Mouse (Mus musculus): ENCODE measurements around the gene Myl4.

The Myl4 gene

GRCm38 (mm10) chr11:104578074-104578473, 27.6 kb downstream of the Myl4 start:
- Histone ChIP-seq H3K4me1 (replicated peaks; ENCODE audit: low read depth, low read length) (peaks cover 21% of the 10 kb centered on the region), H3K4me3 (replicated peaks; ENCODE audit: low read length) (no peak overlapping the region), H3K36me3 (ENCODE audit: insufficient read depth, low read length) (no peaks in the 10 kb centered on the region), H3K9me3 (ENCODE audit: low read length) (no peaks in the 10 kb centered on the region), H3K27me3 (ENCODE audit: insufficient read depth, low read length) (peaks cover 31% of the 10 kb centered on the region)
- TF ChIP-seq POU5F1 (IDR thresholded peaks at IDR 0.05; ENCODE audit: borderline replicate concordance, low read length) (no peak), NANOG (IDR thresholded peaks at IDR 0.05; ENCODE audit: borderline replicate concordance, low read length) (no peak), CTCF (conservative IDR thresholded peaks at IDR 0.05; ENCODE audit: low read length) (no peak)

DNA sequence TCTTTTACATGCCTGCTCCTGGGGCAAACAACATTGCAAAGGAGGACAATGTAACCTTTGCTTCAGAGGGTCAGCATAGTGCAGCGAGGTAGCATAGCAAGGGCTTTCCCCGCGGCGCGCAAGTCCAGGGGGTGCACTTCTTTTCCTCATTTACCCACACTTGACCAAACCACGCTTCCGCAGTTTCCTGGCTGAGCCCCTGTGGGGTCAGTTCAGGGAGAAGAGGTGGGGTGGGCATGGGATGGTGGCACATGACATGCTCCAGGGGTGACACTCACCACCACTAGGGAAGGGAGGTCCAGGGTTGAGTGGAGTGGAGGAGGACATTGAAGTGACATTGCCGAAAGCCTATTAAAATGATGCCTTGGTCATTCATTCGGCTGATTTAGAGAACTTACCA, 28.6 kb downstream of the Myl4 start:
- H3K4me1 ChIP-seq (replicated peaks; ENCODE audit: low read depth, low read length), result peaks cover 31% of the 10 kb centered on the region

GRCm38 (mm10) chr11:104579575-104579974, 29.1 kb downstream of the Myl4 start:
- Histone ChIP-seq H3K9me3 (ENCODE audit: low read length) (no peaks in the 10 kb centered on the region), H3K27me3 (ENCODE audit: insufficient read depth, low read length) (peaks cover 33% of the 10 kb centered on the region)
- TF ChIP-seq NANOG (IDR thresholded peaks at IDR 0.05; ENCODE audit: borderline replicate concordance, low read length) (no peak), CTCF (conservative IDR thresholded peaks at IDR 0.05; ENCODE audit: low read length) (no peak), POU5F1 (IDR thresholded peaks at IDR 0.05; ENCODE audit: borderline replicate concordance, low read length) (no peak)

More for the DNA sequence above, 28.6 kb downstream of the Myl4 start:
- Histone ChIP-seq H3K27me3 (ENCODE audit: insufficient read depth, low read length) (peaks cover 36% of the 10 kb centered on the region), H3K36me3 (ENCODE audit: insufficient read depth, low read length) (no peaks in the 10 kb centered on the region), H3K9me3 (ENCODE audit: low read length) (no peaks in the 10 kb centered on the region), H3K4me3 (replicated peaks; ENCODE audit: low read length) (no peak overlapping the region)
- TF ChIP-seq POU5F1 (IDR thresholded peaks at IDR 0.05; ENCODE audit: borderline replicate concordance, low read length) (no peak), CTCF (conservative IDR thresholded peaks at IDR 0.05; ENCODE audit: low read length) (no peak), NANOG (IDR thresholded peaks at IDR 0.05; ENCODE audit: borderline replicate concordance, low read length) (no peak)

DNA sequence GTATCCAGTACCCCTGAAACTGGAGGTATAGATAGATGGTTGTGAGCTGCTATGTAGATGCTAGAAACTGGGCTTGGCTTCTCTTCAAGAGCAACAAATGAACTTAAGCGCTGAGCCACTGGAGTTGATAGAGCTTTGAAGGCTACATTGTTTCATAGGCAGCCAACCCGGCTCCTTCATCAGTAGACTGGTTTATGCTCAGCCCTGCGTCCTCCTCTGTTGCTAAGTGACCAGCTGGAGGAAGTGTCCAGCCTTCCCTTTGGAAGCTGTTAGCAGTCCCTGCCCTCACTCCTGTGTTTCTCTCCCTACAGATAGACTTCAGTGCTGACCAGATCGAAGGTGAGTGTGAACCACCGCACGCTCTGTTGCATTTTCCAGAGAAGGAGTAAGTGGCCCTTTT, 29.6 kb downstream of the Myl4 start:
- no peaks in the 10 kb centered on the region for H3K9me3 ChIP-seq (ENCODE audit: low read length)
- peaks cover 36% of the 10 kb centered on the region for H3K27me3 ChIP-seq (ENCODE audit: insufficient read depth, low read length)
- no peak overlapping the region for H3K4me3 ChIP-seq (replicated peaks; ENCODE audit: low read length)
- no peaks in the 10 kb centered on the region for H3K36me3 ChIP-seq (ENCODE audit: insufficient read depth, low read length)
- no peak for TF ChIP-seq POU5F1 (IDR thresholded peaks at IDR 0.05; ENCODE audit: borderline replicate concordance, low read length)
- TF ChIP-seq CTCF (conservative IDR thresholded peaks at IDR 0.05; ENCODE audit: low read length), result no peak
- TF ChIP-seq NANOG (IDR thresholded peaks at IDR 0.05; ENCODE audit: borderline replicate concordance, low read length), result no peak
- H3K4me1 ChIP-seq (replicated peaks; ENCODE audit: low read depth, low read length), result peaks cover 40% of the 10 kb centered on the region

More at GRCm38 (mm10) chr11:104579575-104579974, 29.1 kb downstream of the Myl4 start:
- Histone ChIP-seq H3K4me3 (replicated peaks; ENCODE audit: low read length) (no peak overlapping the region), H3K36me3 (ENCODE audit: insufficient read depth, low read length) (no peaks in the 10 kb centered on the region), H3K4me1 (replicated peaks; ENCODE audit: low read depth, low read length) (peaks cover 34% of the 10 kb centered on the region)

DNA sequence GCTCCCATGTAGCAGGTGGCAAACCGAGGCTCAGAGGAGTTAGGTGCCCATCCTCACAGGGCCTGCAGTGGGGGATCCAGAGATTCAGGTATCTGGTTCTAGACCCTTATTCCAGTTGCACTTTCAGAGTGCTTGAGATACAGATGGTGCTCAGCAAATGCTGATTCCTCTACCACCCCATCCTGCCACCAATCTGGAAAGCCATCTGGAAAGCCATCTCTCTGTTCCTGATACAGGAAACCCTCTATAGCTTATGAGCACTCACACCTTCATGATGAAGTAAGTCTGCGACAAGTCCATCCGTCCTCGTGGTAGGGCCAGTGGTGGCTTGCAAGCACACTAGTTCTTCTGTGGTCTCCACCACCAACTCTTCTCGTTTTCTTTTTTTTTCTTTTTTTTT, 30.1 kb downstream of the Myl4 start:
- Histone ChIP-seq H3K27me3 (ENCODE audit: insufficient read depth, low read length) (peaks cover 36% of the 10 kb centered on the region), H3K36me3 (ENCODE audit: insufficient read depth, low read length) (no peaks in the 10 kb centered on the region), H3K9me3 (ENCODE audit: low read length) (no peaks in the 10 kb centered on the region), H3K4me1 (replicated peaks; ENCODE audit: low read depth, low read length) (peaks cover 45% of the 10 kb centered on the region), H3K4me3 (replicated peaks; ENCODE audit: low read length) (no peak overlapping the region)
- no peak for TF ChIP-seq POU5F1 (IDR thresholded peaks at IDR 0.05; ENCODE audit: borderline replicate concordance, low read length)
- no peak for TF ChIP-seq NANOG (IDR thresholded peaks at IDR 0.05; ENCODE audit: borderline replicate concordance, low read length)
- no peak for TF ChIP-seq CTCF (conservative IDR thresholded peaks at IDR 0.05; ENCODE audit: low read length)

DNA sequence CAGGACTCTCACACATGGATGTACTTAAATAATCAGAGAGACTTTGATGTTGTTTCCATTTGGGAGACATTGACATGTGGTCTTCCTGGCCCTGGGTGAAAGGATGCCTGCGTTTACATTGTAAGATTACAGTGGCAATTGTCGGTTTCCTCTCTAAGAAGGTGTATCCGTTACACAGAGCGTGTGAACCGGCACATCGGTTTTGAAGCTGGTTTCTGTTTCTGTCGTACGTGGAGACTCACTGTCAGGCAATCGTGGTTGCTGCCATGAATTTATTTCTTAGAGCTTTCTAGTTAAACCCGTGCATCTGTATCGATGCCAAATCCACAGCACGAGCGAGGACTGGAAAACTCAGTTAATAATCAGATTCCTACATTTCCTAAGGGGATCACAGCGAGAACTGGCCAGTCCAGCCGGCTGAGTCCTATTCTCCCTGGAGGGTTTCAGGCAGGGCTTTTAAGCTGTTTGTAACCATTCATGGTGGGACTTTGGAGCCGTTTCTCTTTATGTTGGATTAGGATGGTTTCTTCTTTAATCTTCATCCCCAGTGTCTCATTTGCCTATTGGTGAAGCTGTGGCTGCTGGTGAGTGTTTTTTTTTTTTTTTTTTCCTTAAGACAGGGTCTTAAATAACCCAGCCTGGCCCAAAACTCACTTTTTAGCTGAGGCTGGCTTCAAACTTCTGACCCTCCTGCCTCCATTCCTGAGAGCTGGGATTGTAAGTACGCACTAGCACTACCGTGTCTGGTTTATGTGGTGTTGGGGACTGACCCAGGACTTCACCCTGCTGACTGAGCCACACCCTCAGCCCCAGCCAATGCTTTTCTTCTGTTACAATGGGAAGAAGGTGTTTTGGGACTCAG, 31.2 kb downstream of the Myl4 start:
- no peak for TF ChIP-seq CTCF (conservative IDR thresholded peaks at IDR 0.05; ENCODE audit: low read length)
- no peak for TF ChIP-seq POU5F1 (IDR thresholded peaks at IDR 0.05; ENCODE audit: borderline replicate concordance, low read length)
- no peak for TF ChIP-seq NANOG (IDR thresholded peaks at IDR 0.05; ENCODE audit: borderline replicate concordance, low read length)

GRCm38 (mm10) chr11:104582308-104582606, 31.8 kb downstream of the Myl4 start:
- Histone ChIP-seq H3K27me3 (ENCODE audit: insufficient read depth, low read length) (peaks cover 30% of the 10 kb centered on the region), H3K4me3 (replicated peaks; ENCODE audit: low read length) (no peak overlapping the region), H3K36me3 (ENCODE audit: insufficient read depth, low read length) (no peaks in the 10 kb centered on the region), H3K4me1 (replicated peaks; ENCODE audit: low read depth, low read length) (peaks cover 53% of the 10 kb centered on the region), H3K9me3 (ENCODE audit: low read length) (no peaks in the 10 kb centered on the region)
- TF ChIP-seq NANOG (IDR thresholded peaks at IDR 0.05; ENCODE audit: borderline replicate concordance, low read length) (no peak), CTCF (conservative IDR thresholded peaks at IDR 0.05; ENCODE audit: low read length) (no peak), POU5F1 (IDR thresholded peaks at IDR 0.05; ENCODE audit: borderline replicate concordance, low read length) (no peak)

More for the DNA sequence above, 31.2 kb downstream of the Myl4 start:
- H3K9me3 ChIP-seq (ENCODE audit: low read length), result no peaks in the 10 kb centered on the region
- H3K4me3 ChIP-seq (replicated peaks; ENCODE audit: low read length), result no peak overlapping the region
- peaks cover 50% of the 10 kb centered on the region for H3K4me1 ChIP-seq (replicated peaks; ENCODE audit: low read depth, low read length)
- no peaks in the 10 kb centered on the region for H3K36me3 ChIP-seq (ENCODE audit: insufficient read depth, low read length)
- H3K27me3 ChIP-seq (ENCODE audit: insufficient read depth, low read length), result peaks cover 34% of the 10 kb centered on the region

GRCm38 (mm10) chr11:104582630-104583364, 32.3 kb downstream of the Myl4 start:
- Histone ChIP-seq H3K9me3 (ENCODE audit: low read length) (no peaks in the 10 kb centered on the region), H3K27me3 (ENCODE audit: insufficient read depth, low read length) (peaks cover 24% of the 10 kb centered on the region), H3K4me3 (replicated peaks; ENCODE audit: low read length) (no peak overlapping the region), H3K4me1 (replicated peaks; ENCODE audit: low read depth, low read length) (peaks cover 54% of the 10 kb centered on the region), H3K36me3 (ENCODE audit: insufficient read depth, low read length) (no peaks in the 10 kb centered on the region)
- TF ChIP-seq NANOG (IDR thresholded peaks at IDR 0.05; ENCODE audit: borderline replicate concordance, low read length) (no peak), CTCF (conservative IDR thresholded peaks at IDR 0.05; ENCODE audit: low read length) (no peak), POU5F1 (IDR thresholded peaks at IDR 0.05; ENCODE audit: borderline replicate concordance, low read length) (no peak)
